Mouse (Mus musculus): ENCODE results near the gene Samd4.
A peak's percentile ranks its signal among the peaks of the same experiment; 100 is the strongest.

GRCm38 (mm10) chr14:47004161-47004560 lies 121.5 kb downstream of the Samd4 start:
- TF ChIP-seq CTCF (conservative IDR thresholded peaks at IDR 0.05; ENCODE audit: insufficient read depth, insufficient read length, low read depth, low read length) (peak; percentile 70), POLR2A (IDR thresholded peaks at IDR 0.05; ENCODE audit: low read depth, low read length) (no peak)

Data from kidney, adult 2 months (tissue).